Mouse (Mus musculus): ENCODE data around the gene Pdcd4.
"Not testable (repeated sequence)": the region's sequence is repeated elsewhere in the genome, so short reads cannot be mapped to it uniquely, and the experiment has no call there.

Pdcd4 gene

GRCm38 (mm10) chr19:53902739-53903487 lies 10.9 kb downstream of the Pdcd4 start:
- DNase-seq: peak; percentile 97

GRCm38 (mm10) chr19:53903507-53904321 lies 11.7 kb downstream of the Pdcd4 start:
- peak; percentile 49 for DNase-seq

- DNase-seq: no peak
Observed at GRCm38 (mm10) chr19:53904833-53905480, 12.9 kb downstream of the Pdcd4 start.

DNA sequence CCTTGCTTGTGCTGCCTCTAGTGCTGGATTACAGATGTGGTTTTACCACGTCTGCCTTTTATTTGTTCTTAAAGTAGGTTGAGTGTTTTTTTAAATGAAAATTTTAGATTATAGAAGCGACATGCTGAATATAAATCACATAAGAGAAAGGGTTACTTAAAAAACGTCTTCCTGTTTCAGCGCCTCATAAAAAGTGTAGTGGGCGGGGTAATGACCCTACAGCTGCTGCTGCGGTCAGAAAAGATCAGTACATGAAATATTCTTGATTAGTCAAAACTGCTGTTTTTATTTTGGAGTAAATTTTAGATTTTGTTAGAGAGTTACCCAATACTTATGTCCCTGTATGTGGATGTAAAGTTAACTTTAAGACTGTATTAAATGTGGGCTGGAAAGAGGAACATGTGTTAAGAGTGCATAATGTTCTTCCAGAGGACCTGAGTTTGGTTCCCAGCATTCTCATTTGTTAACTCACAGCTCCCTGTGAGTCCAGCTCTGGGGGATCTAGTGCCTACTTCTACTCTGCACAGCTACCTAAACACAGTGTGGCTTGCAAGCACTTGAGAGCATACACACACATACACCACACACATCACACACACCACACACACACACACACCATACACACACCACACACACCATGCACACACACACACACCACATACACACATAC lies 14.1 kb downstream of the Pdcd4 start:
- DNase-seq: no peak

GRCm38 (mm10) chr19:53906703-53907070 lies 14.7 kb downstream of the Pdcd4 start:
- DNase-seq: not testable (repeated sequence)

GRCm38 (mm10) chr19:53914950-53915349 lies 22.9 kb downstream of the Pdcd4 start:
- DNase-seq: no peak

- DNase-seq: no peak
Observed at GRCm38 (mm10) chr19:53919541-53919940, 27.5 kb downstream of the Pdcd4 start.

DNA sequence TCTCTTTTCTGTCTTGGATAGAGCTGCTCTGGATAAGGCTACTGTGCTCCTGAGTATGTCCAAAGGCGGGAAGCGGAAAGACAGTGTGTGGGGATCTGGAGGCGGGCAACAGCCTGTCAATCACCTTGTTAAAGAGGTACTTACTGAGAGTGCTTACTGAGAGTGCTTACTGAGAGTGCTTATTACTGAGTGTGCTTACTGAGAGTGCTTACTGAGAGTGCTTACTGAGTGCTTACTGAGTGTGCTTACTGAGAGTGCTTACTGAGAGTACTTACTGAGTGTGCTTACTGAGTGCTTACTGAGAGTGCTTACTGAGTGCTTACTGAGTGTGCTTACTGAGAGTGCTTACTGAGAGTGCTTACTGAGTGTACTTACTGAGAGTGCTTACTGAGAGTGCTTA lies 30.0 kb downstream of the Pdcd4 start:
- DNase-seq: not testable (repeated sequence)

DNA sequence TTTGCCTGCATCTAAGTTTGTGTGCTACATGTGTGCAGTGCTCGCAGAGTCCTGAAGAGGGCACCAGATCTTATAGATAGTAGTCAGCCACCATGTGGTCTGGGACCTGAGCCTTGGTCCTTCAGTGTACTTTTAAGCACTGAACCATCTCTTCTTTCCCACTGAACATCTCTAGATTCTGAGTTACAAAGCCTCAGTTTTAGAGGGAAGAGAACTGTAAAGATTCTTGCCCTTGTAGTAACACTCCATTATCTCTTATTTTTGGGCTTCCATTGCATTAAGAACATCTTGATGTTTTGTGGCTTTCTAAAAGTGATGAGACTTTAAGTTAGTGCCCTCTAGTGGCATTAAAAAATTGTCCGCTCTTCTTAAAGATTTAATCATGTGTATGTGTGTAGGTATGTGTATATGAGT lies 33.3 kb downstream of the Pdcd4 start:
- peak; percentile 36 for DNase-seq

DNA sequence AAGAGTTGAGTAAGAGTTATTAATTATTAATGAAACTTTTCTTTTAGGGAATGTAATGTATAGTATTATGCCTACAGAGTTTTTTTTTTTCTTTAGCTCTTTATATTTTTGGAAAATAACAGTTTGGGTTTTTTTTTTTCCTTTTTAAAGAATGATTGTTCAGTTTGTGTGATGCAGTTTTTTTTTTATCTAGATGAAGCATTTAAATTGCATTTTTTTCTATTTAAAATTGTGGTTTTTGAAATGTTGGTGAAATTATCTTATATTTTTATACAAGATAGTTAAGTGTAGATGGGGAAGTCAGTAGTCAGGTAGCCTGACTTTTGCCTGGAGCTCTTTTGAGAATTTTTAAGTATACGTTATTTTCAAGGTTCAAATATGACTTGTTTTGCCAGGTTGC lies 34.7 kb downstream of the Pdcd4 start:
- DNase-seq: no peak

- no peak for DNase-seq
Observed at GRCm38 (mm10) chr19:53929218-53929617, 37.2 kb downstream of the Pdcd4 start.

GRCm38 (mm10) chr19:53933050-53933449 lies 41.0 kb downstream of the Pdcd4 start:
- no peak for DNase-seq

GRCm38 (mm10) chr19:53934046-53934445 lies 42.0 kb downstream of the Pdcd4 start:
- DNase-seq: no peak

- DNase-seq: no peak
Observed at GRCm38 (mm10) chr19:53939467-53939866, 47.4 kb downstream of the Pdcd4 start.

DNA sequence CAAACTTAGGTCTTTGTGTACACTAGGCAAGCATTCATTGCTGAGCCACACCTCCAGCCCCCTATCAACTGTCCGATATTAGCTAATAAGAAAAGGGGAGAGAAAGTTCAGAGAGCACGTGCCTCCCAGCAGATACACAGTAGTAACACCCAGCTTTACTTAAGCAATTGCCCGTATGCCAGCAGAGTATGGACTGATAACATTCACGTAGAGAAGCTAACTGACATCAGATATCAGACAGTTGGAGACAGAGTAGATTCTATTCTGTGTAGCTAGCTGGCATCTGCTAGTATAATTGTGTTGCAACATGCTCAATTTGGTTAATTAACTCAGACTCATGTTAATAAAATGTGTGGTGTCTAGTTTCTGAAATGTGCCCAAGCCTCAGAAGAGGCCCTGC lies 49.1 kb downstream of the Pdcd4 start:
- DNase-seq: no peak

- no peak for DNase-seq
Observed at GRCm38 (mm10) chr19:53942342-53942741, 50.3 kb downstream of the Pdcd4 start.

DNA sequence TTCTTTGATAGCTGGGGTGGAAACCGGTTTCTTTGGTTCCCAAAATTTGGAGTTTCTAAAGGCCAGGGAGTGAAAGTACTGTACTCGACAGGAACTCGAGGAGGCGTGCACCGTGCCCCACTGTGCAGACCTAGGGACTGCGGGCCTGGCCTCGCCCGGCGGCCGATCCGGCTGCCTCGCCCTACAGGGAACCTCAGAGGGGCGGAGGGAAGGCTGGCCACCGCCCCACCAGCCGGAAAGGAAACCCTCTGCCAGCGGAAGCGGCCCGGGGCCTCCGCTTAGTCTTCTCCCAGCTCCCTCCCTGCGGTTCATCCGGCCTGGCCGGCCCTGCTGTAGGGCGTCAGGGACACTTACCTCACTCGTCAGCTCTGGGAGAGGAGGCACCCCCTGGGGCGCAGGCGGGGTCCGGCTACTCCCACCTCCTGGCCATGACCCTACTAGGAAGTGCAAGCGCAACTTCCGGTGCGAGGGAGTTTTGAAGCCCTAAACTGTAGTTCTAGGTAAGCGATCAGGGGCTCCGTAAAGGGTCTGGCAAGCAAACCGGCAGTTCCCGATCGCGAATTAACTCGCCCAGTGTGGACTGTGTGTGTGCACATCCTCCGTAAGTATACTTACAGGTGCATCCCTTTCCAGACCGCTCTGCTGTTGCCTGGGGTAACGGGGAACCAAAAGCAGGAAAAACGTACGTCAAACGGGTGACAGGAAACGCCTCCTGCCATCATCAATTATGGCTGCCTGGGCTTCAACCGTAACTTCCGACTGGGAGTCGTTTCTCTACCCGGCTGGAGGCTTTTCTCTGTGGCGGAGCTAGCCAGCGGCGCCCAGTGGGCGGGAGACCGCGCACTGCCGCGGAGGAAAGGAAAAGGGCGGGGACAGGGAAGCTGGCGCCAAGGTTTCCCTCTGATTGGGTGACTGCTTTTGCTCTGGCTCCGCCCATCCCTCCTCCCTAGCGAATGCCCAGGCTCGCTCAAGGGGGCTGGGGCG lies 52.1 kb downstream of the Pdcd4 start, which contains the start of the genes Shoc2 and Bbip1:
Gene Shoc2, plus strand, starts transcription at position 505 of the 984 bp plus-strand sequence.
Gene Bbip1, minus strand, starts transcription at position 826 of the 984 bp plus-strand sequence.
- peak; percentile 97 for DNase-seq

GRCm38 (mm10) chr19:53944786-53945169 lies 52.7 kb downstream of the Pdcd4 start:
- no peak for DNase-seq

DNA sequence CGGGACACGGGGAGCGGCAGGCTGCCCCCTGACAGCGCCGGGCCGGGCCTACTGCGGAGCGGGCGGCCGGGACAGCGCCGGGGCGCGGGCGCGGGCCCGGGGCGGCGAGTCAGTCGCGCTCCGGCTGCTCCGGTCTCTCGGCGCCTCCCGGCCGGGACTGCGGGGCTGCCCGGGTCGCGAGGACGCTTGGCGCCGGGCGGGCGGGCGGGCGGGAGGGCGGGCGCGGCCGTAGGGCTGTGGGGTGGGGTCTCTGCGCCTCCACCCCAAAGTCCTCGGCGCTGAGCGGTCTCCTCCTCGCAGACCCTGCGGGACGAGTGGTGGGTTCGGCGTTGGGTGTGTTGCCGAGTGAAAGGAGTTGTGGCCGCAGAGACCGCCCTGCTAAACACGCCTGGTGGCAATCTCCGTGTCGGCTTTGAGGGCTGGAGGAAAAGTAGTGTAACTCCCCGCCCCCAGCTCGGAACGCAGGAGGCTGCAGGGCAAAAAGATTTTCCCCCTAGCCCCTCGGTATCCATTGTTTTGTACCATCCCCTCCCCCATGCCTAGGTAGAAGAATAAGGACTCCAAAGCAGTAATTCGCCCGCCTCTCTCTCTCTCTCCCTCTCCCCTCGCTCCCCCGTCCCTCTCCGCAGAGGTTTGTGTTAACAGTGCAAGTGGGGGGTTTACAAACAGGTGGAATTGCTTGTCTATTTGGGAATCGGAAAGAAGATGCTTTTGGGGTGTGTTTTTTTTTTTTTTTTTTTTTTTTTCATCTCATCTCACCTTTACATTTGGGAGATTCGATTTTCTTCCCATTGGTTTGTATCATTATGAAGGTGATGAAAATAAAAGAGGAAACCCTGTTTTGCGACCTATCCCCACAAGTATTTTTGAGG lies 53.4 kb downstream of the Pdcd4 start:
- DNase-seq: peak; percentile 36

- DNase-seq: no peak
Observed at GRCm38 (mm10) chr19:53957513-53957912, 65.5 kb downstream of the Pdcd4 start.

DNA sequence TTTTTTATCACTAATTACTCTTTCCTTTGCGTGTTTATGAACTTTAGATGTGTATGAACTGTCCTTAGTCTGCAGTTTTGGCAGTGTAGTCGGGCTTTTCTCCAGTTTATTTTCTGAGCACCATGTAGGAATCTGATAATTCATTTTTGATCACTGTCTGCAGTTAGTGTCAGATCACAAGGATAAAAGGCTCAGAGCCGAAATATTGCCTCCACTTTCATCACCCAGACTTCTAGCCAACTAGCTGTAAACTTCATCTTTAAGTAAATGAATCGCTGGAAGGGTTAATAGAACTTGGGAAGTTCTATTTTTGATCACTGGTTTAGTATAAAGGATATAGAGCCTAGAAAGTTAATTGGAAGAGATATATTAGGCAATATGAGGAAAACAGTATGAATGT lies 70.5 kb downstream of the Pdcd4 start:
- no peak for DNase-seq
